Mouse (Mus musculus) heart, postnatal 14 days (tissue): ENCODE results near the gene Spsb1. TPM values are rescaled to one million over a fixed set of nuclear protein-coding genes. Genes with fewer than 3 reads are reported as not detected.

Experiments
- DNase-seq, 2 experiments: peaks; one replicate each; pipeline ENCODE4 v3.0.0; 2021 to 2022
- intact Hi-C: fragments of 180-260 bp; cut with DNase I; formaldehyde crosslinking; loops from one replicate; pipeline ENCODE4 v1.15.1; 2025
- total RNA-seq, 2 experiments: library from RNA; stranded (reverse); gene quantifications; 2 replicates each; pipeline ENCODE4 v1.2.3; 2021

Gene Spsb1
- total RNA-seq, 2 experiments from 2014 or later: 44.8 to 49.3 TPM

GRCm38 (mm10) chr4:149932108-149932815 is 22.6 kb downstream of the Spsb1 start:
- intact Hi-C loops: no loop called here
- DNase-seq: no peak

GRCm38 (mm10) chr4:149930755-149931154 is 24.1 kb downstream of the Spsb1 start:
- DNase-seq: no peak
- intact Hi-C loops: no loop called here

GRCm38 (mm10) chr4:149923014-149923413 is 31.8 kb downstream of the Spsb1 start:
- intact Hi-C loops: no loop called here
- no peak for DNase-seq

- peak; percentile 68 to 73 for DNase-seq
- intact Hi-C loops: no loop called here
These were observed 32.6 kb downstream of the Spsb1 start for GRCm38 (mm10) chr4:149922121-149922718.

GRCm38 (mm10) chr4:149920886-149921285 is 34.0 kb downstream of the Spsb1 start:
- intact Hi-C loops: no loop called here
- DNase-seq: peak; percentile 32 to 40

GRCm38 (mm10) chr4:149918455-149919070 is 36.3 kb downstream of the Spsb1 start:
- no peak for DNase-seq
- intact Hi-C loops: loop anchor here (5.0 kb wide), 1 partner anchor 34 kb away; no protein-coding TSS in a partner anchor

- no peak for DNase-seq
- intact Hi-C loops: loop anchor here (5.0 kb wide), 1 partner anchor 35 kb away; no protein-coding TSS in a partner anchor
These were observed 38.0 kb downstream of the Spsb1 start for GRCm38 (mm10) chr4:149916831-149917230.

GRCm38 (mm10) chr4:149913709-149914370 is 41.0 kb downstream of the Spsb1 start:
- no peak for DNase-seq
- intact Hi-C loops: no loop called here

- intact Hi-C loops: no loop called here
- DNase-seq: no peak
These were observed 42.4 kb downstream of the Spsb1 start for GRCm38 (mm10) chr4:149912451-149912850.

- intact Hi-C loops: no loop called here
- no peak for DNase-seq
These were observed 44.3 kb downstream of the Spsb1 start for GRCm38 (mm10) chr4:149910558-149910957.

- intact Hi-C loops: no loop called here
- DNase-seq: no peak
These were observed 45.3 kb downstream of the Spsb1 start for GRCm38 (mm10) chr4:149909551-149909950.

- no peak for DNase-seq
- intact Hi-C loops: no loop called here
These were observed 45.9 kb downstream of the Spsb1 start for GRCm38 (mm10) chr4:149908923-149909322.

GRCm38 (mm10) chr4:149907656-149908055 is 47.2 kb downstream of the Spsb1 start:
- DNase-seq: no peak
- intact Hi-C loops: no loop called here

- no peak for DNase-seq
- intact Hi-C loops: no loop called here
These were observed 47.9 kb downstream of the Spsb1 start for GRCm38 (mm10) chr4:149906921-149907320.

GRCm38 (mm10) chr4:149905302-149905974 is 49.4 kb downstream of the Spsb1 start:
- intact Hi-C loops: no loop called here
- DNase-seq: no peak

- intact Hi-C loops: no loop called here
- DNase-seq: peak; percentile 71 to 74
These were observed 51.8 kb downstream of the Spsb1 start for GRCm38 (mm10) chr4:149903026-149903425.

GRCm38 (mm10) chr4:149901349-149901782 is 53.5 kb downstream of the Spsb1 start:
- intact Hi-C loops: no loop called here
- no peak for DNase-seq

GRCm38 (mm10) chr4:149897661-149898260 is 57.1 kb downstream of the Spsb1 start:
- intact Hi-C loops: loop anchor here (5.0 kb wide), 1 partner anchor 45 kb away; no protein-coding TSS in a partner anchor

GRCm38 (mm10) chr4:149896024-149896538 is 58.8 kb downstream of the Spsb1 start:
- intact Hi-C loops: loop anchor here (5.0 kb wide), 1 partner anchor 46 kb away; no protein-coding TSS in a partner anchor
- no peak for DNase-seq

More at GRCm38 (mm10) chr4:149897661-149898260, 57.1 kb downstream of the Spsb1 start:
- no peak for DNase-seq
